Mouse (Mus musculus): ENCODE data around the gene Dtx2. TPM values are rescaled to one million over a fixed set of nuclear protein-coding genes. Genes with fewer than 3 reads are reported as not detected.

Dtx2 gene
- total and polyA plus RNA-seq, 3 experiments: 16.0 to 43.7 (median 20.4) TPM

- peak overlapping the region; percentile 96; the same call in 1 of the 2 replicates for H3K4me2 ChIP-seq (ENCODE audit: insufficient read depth, low read depth, poor library complexity, severe bottlenecking)
- no peak for DNase-seq (ENCODE audit: extremely low read depth)
- TF ChIP-seq MAFK (IDR thresholded peaks at IDR 0.05; ENCODE audit: insufficient replicate concordance, low read length) (no peak), MXI1 (IDR thresholded peaks at IDR 0.05; ENCODE audit: low read depth, low read length) (no peak), EP300 (IDR thresholded peaks at IDR 0.05; ENCODE audit: low read length) (no peak), CTCF (conservative IDR thresholded peaks at IDR 0.05 in 1 of 2, IDR thresholded peaks at IDR 0.05 in 1 of 2; ENCODE audit: low read depth in 2 of 2, low read length in 2 of 2) (no peak), USF2 (conservative IDR thresholded peaks at IDR 0.05; ENCODE audit: low read depth, low read length) (no peak), MAX (IDR thresholded peaks at IDR 0.05; ENCODE audit: low read length) (no peak), GABPA (IDR thresholded peaks at IDR 0.05; ENCODE audit: insufficient replicate concordance, low read depth, low read length) (no peak), ZC3H11A (IDR thresholded peaks at IDR 0.05; ENCODE audit: low read depth, low read length) (no peak), NELFE (IDR thresholded peaks at IDR 0.05; ENCODE audit: low read depth, low read length) (no peak), JUND (conservative IDR thresholded peaks at IDR 0.05; ENCODE audit: low read depth, low read length) (no peak), POLR2A (IDR thresholded peaks at IDR 0.05; ENCODE audit: low read depth, low read length) (no peak), PAX5 (IDR thresholded peaks at IDR 0.05; ENCODE audit: low read length) (no peak), TCF12 (IDR thresholded peaks at IDR 0.05; ENCODE audit: low read depth, low read length) (no peak), RCOR1 (conservative IDR thresholded peaks at IDR 0.05; ENCODE audit: low read depth, low read length) (no peak), ETS1 (conservative IDR thresholded peaks at IDR 0.05; ENCODE audit: low read depth, low read length) (no peak), UBTF (IDR thresholded peaks at IDR 0.05; ENCODE audit: low read depth, low read length) (no peak), MAZ (IDR thresholded peaks at IDR 0.05; ENCODE audit: low read depth, low read length) (no peak), E2F4 (IDR thresholded peaks at IDR 0.05; ENCODE audit: insufficient replicate concordance, low read depth, low read length) (no peak), HCFC1 (IDR thresholded peaks at IDR 0.05; ENCODE audit: low read depth, low read length) (no peak), RAD21 (IDR thresholded peaks at IDR 0.05; ENCODE audit: low read depth, low read length) (no peak)
- no peaks in the 10 kb centered on the region for H3K9me3 ChIP-seq (replicated peaks; ENCODE audit: low read length)
- peaks cover 0 to 7% of the 10 kb centered on the region in 2 experiments for H3K36me3 ChIP-seq (replicated peaks in 1 of 2; ENCODE audit: control insufficient read depth in 1 of 2, insufficient read depth in 1 of 2, low read length in 1 of 2)
- H3K4me3 ChIP-seq (replicated peaks in 1 of 3; ENCODE audit: low read depth in 2 of 3, low read length in 2 of 3, poor library complexity in 1 of 3): peak overlapping the region; percentile 61 to 95 (median 73)
- no peak overlapping the region for H3K27ac ChIP-seq (ENCODE audit: insufficient read depth, low read depth)
- peaks cover 10% of the 10 kb centered on the region for H3K27me3 ChIP-seq (replicated peaks)
- in situ Hi-C loops (cut with MboI; ENCODE audit: low pct_ligation_motif_present, low pct_unique_long_range_greater_than_20kb, low sequenced_read_pairs) (loop anchor here (5.0 kb wide), 1 partner anchor 54 kb away; no protein-coding TSS in a partner anchor), dilution Hi-C loops (cut with MboI; ENCODE audit: extremely low pct_ligation_motif_present, extremely low pct_unique_long_range_greater_than_20kb, low sequenced_read_pairs) (no loop called here)
- no peaks in the 10 kb centered on the region for H3K79me2 ChIP-seq (replicated peaks; ENCODE audit: control insufficient read depth, extremely low read depth, insufficient read depth, poor library complexity, severe bottlenecking)
- H3K9ac ChIP-seq (ENCODE audit: insufficient read depth, low read depth): peak overlapping the region; percentile 86; the same call in 1 of the 2 replicates
- H3K4me1 ChIP-seq (ENCODE audit: control insufficient read depth in 1 of 2, insufficient read depth in 2 of 2): peaks cover 21 to 43% of the 10 kb centered on the region in 2 experiments
Observed at GRCm38 (mm10) chr5:135960909-135961635, 33.5 kb upstream of the Dtx2 start.

- Histone ChIP-seq H3K9me3 (replicated peaks; ENCODE audit: low read length) (no peaks in the 10 kb centered on the region), H3K9ac (ENCODE audit: insufficient read depth, low read depth) (peak overlapping the region; percentile 86), H3K4me3 (replicated peaks in 1 of 3; ENCODE audit: low read depth in 2 of 3, low read length in 2 of 3, poor library complexity in 1 of 3) (peak overlapping the region; percentile 61 to 95 (median 73)), H3K27ac (ENCODE audit: insufficient read depth, low read depth) (peak overlapping the region; percentile 71), H3K4me1 (ENCODE audit: control insufficient read depth in 1 of 2, insufficient read depth in 2 of 2) (peaks cover 14 to 36% of the 10 kb centered on the region in 2 experiments), H3K36me3 (replicated peaks in 1 of 2; ENCODE audit: control insufficient read depth in 1 of 2, insufficient read depth in 1 of 2, low read length in 1 of 2) (peaks cover 0 to 7% of the 10 kb centered on the region in 2 experiments), H3K27me3 (replicated peaks) (peaks cover 10% of the 10 kb centered on the region), H3K79me2 (replicated peaks; ENCODE audit: control insufficient read depth, extremely low read depth, insufficient read depth, poor library complexity, severe bottlenecking) (no peaks in the 10 kb centered on the region), H3K4me2 (ENCODE audit: insufficient read depth, low read depth, poor library complexity, severe bottlenecking) (peak overlapping the region; percentile 96)
- DNase-seq (ENCODE audit: extremely low read depth): no peak
- in situ Hi-C loops (cut with MboI; ENCODE audit: low pct_ligation_motif_present, low pct_unique_long_range_greater_than_20kb, low sequenced_read_pairs): loop anchor here (5.0 kb wide), 1 partner anchor 55 kb away; no protein-coding TSS in a partner anchor
- dilution Hi-C loops (cut with MboI; ENCODE audit: extremely low pct_ligation_motif_present, extremely low pct_unique_long_range_greater_than_20kb, low sequenced_read_pairs): no loop called here
- TF ChIP-seq POLR2A (IDR thresholded peaks at IDR 0.05; ENCODE audit: low read depth, low read length): peak; percentile 75
- TF ChIP-seq ZC3H11A (IDR thresholded peaks at IDR 0.05; ENCODE audit: low read depth, low read length): no peak
- TF ChIP-seq ELF1 (IDR thresholded peaks at IDR 0.05; ENCODE audit: low read depth, low read length): no peak
- peak; percentile 73 for TF ChIP-seq NELFE (IDR thresholded peaks at IDR 0.05; ENCODE audit: low read depth, low read length)
- TF ChIP-seq BHLHE40 (IDR thresholded peaks at IDR 0.05; ENCODE audit: low read depth, low read length): peak; percentile 46; the same call in 1 of the 2 replicates
- TF ChIP-seq ETS1 (conservative IDR thresholded peaks at IDR 0.05; ENCODE audit: low read depth, low read length): no peak; the same call in 1 of the 2 replicates
- no peak for TF ChIP-seq CTCF (conservative IDR thresholded peaks at IDR 0.05 in 1 of 2, IDR thresholded peaks at IDR 0.05 in 1 of 2; ENCODE audit: low read depth in 2 of 2, low read length in 2 of 2)
- no peak for TF ChIP-seq TCF12 (IDR thresholded peaks at IDR 0.05; ENCODE audit: low read depth, low read length)
- 0 out of 2 replicates have a peak, but pooled peaks have one; percentile 39 for TF ChIP-seq CHD2 (IDR thresholded peaks at IDR 0.05; ENCODE audit: low read length)
- TF ChIP-seq TBP (conservative IDR thresholded peaks at IDR 0.05; ENCODE audit: low read depth, low read length): peak; percentile 66; the same call in 1 of the 2 replicates
- no peak for TF ChIP-seq MEF2A (IDR thresholded peaks at IDR 0.05; ENCODE audit: borderline replicate concordance, low read depth, low read length)
- TF ChIP-seq SMC3 (IDR thresholded peaks at IDR 0.05; ENCODE audit: low read depth, low read length): no peak
Observed at GRCm38 (mm10) chr5:135962125-135962491, 32.5 kb upstream of the Dtx2 start.

Data from CH12.LX (cell line).